Mouse (Mus musculus) forebrain, embryonic 10.5 days (tissue): Measurements from ENCODE around the gene Pklr. TPM values are rescaled to one million over a fixed set of nuclear protein-coding genes. Genes with fewer than 3 reads are reported as not detected.

Experiments used
- DNase-seq: peaks from one replicate; pipeline ENCODE4 v3.0.0-alpha.2; 2017; ENCODE audit warnings: low spot score; ENCODE audit errors: extremely low spot score
- H3K27ac ChIP-seq: fragments of 300-500 bp; sonication (generic); 2 replicates; pipeline ENCODE4 v1.5.1; 2016; ENCODE audit warnings: mild to moderate bottlenecking
- H3K27me3 ChIP-seq: fragments of 300-500 bp; sonication (generic); 2 replicates; pipeline ENCODE4 v1.6.1; 2016; ENCODE audit warnings: mild to moderate bottlenecking; ENCODE audit not compliant: poor library complexity, severe bottlenecking
- H3K36me3 ChIP-seq: fragments of 300-500 bp; sonication (generic); replicated peaks from 2 replicates; pipeline ENCODE4 v1.6.1; 2016; ENCODE audit warnings: mild to moderate bottlenecking, moderate library complexity
- H3K4me1 ChIP-seq: fragments of 300-500 bp; sonication (generic); 2 replicates; pipeline ENCODE4 v1.6.1; 2016
- H3K4me3 ChIP-seq: fragments of 300-500 bp; sonication (generic); 2 replicates; pipeline ENCODE4 v1.5.1; 2016; ENCODE audit warnings: mild to moderate bottlenecking, moderate library complexity
- H3K9me3 ChIP-seq: fragments of 300-500 bp; sonication (generic); 2 replicates; pipeline ENCODE4 v1.6.1; 2016; ENCODE audit warnings: mild to moderate bottlenecking, moderate library complexity
- WGBS: fragments of 180-500 bp; shearing (Covaris S2); methylation state at CpG from one replicate; pipeline ENCODE4 v1.1.7; 2016; 5-methylcytosine and 5-hydroxymethylcytosine counted together
- polyA plus RNA-seq: library from polyadenylated mRNA; unstranded; fragments of >200 nt; fragmentation: Nextera tagmentation; extraction: Ambion mirVana; gene quantifications from 2 replicates; pipeline ENCODE4 v1.2.1, GENCODE M21; 2016

Pklr gene
- polyA plus RNA-seq, 1 experiment from 2014 or later: 5.6 TPM

- Histone ChIP-seq H3K4me1 (peaks cover 41% of the 10 kb centered on the region), H3K27ac (peak within 1 kb of the TSS; percentile 91)
- WGBS: under 1% methylated on average over 26 of the region's 26 CpGs
Observed at GRCm38 (mm10) chr3:89101812-89102494, 34.0 kb upstream of the Pklr start, which contains the start of gene Fdps. Gene Fdps, minus strand, starts transcription at chr3:89101959.

GRCm38 (mm10) chr3:89102495-89103290, 33.2 kb upstream of the Pklr start:
- H3K27ac ChIP-seq: peak overlapping the region; percentile 91
- peaks cover 32% of the 10 kb centered on the region for H3K36me3 ChIP-seq
- H3K9me3 ChIP-seq: no peaks in the 10 kb centered on the region
- DNase-seq: no peak
- peaks cover 41% of the 10 kb centered on the region for H3K4me1 ChIP-seq
- peak overlapping the region; percentile 87 for H3K4me3 ChIP-seq
- 68% methylated on average over 12 of the region's 12 CpGs for WGBS
- H3K27me3 ChIP-seq: no peaks in the 10 kb centered on the region

More at GRCm38 (mm10) chr3:89101812-89102494, 34.0 kb upstream of the Pklr start, which contains the start of gene Fdps:
- Histone ChIP-seq H3K9me3 (no peaks in the 10 kb centered on the region), H3K36me3 (peaks cover 39% of the 10 kb centered on the region), H3K27me3 (no peaks in the 10 kb centered on the region), H3K4me3 (peak within 1 kb of the TSS; percentile 87)
- DNase-seq: peak; percentile 95

GRCm38 (mm10) chr3:89103291-89103595, 32.7 kb upstream of the Pklr start:
- H3K4me3 ChIP-seq: no peak overlapping the region
- H3K27me3 ChIP-seq: no peaks in the 10 kb centered on the region
- no peak for DNase-seq
- H3K4me1 ChIP-seq: peaks cover 38% of the 10 kb centered on the region
- no peaks in the 10 kb centered on the region for H3K9me3 ChIP-seq
- peak overlapping the region; percentile 91 for H3K27ac ChIP-seq
- 85% methylated on average over 4 of the region's 4 CpGs for WGBS
- peaks cover 26% of the 10 kb centered on the region for H3K36me3 ChIP-seq

GRCm38 (mm10) chr3:89106881-89107280, 29.1 kb upstream of the Pklr start:
- Histone ChIP-seq H3K36me3 (no peaks in the 10 kb centered on the region), H3K4me3 (no peak overlapping the region), H3K9me3 (no peaks in the 10 kb centered on the region), H3K27ac (no peak overlapping the region), H3K4me1 (peaks cover 9% of the 10 kb centered on the region), H3K27me3 (no peaks in the 10 kb centered on the region)
- DNase-seq: no peak

DNA sequence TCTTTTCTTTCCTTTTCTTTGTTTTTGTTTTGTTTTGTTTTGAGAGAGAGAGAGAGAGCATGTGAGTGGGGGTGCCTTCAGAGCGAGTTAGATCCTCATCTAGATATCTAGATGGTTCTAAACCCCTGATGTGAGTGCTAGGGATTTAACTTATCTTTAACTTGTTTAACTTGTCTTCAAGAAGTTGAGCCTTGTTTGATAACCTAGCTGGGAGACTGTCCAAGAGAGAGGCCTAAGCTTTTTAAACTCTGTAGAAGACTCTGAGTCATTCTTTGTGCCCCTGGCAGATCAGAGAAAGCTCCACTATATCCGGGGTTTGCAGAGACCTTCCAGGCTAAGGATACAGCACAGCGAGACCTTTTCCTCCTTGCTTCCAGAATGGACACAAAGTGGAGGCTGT, 28.4 kb upstream of the Pklr start:
- Histone ChIP-seq H3K4me1 (peaks cover 3% of the 10 kb centered on the region), H3K36me3 (no peaks in the 10 kb centered on the region), H3K9me3 (no peaks in the 10 kb centered on the region), H3K4me3 (no peak overlapping the region), H3K27ac (no peak overlapping the region), H3K27me3 (no peaks in the 10 kb centered on the region)
- no peak for DNase-seq
- 76% methylated on average over 3 of the region's 3 CpGs for WGBS

DNA sequence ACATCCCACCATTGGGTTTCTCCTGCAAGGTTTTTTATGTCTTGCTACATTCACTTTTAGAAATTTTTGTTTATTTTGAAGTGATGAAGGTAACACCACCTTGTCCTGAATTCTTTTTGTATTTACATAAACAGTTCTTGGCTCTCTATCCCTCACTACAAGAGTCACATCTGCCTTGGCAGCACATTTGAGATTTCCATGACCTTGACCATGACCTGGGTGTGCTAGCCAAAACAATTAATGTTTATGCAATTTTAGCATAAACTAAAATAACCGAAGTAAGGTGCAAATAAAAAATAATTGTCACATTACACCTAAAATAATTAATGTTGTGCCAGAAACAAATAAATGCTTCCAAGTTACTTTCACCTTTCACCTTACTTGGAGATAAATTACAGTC, 27.8 kb upstream of the Pklr start:
- Histone ChIP-seq H3K27ac (no peak overlapping the region), H3K9me3 (no peaks in the 10 kb centered on the region), H3K36me3 (no peaks in the 10 kb centered on the region), H3K4me3 (no peak overlapping the region), H3K4me1 (no peaks in the 10 kb centered on the region), H3K27me3 (no peaks in the 10 kb centered on the region)
- WGBS: 91% methylated on average over 1 of the region's 1 CpGs
- DNase-seq: no peak

DNA sequence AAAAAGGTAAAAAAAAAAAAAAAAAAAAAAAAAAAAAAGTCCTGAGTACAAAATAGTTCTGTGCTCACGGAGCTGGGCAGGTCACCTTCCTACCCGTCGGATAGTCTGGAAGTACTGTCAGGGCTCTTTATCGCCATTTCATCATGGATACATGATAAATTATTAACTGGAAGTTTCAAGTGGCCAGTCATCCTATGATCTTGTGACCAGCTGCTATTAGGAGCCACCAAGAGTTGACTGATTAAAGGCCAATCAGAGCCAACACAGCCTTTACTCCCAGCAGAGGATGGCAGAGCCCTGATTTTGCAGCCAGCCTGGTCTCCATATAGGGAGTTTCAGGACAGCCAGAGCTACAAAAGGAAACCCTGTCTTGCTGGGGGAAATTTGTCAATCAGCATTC, 22.9 kb upstream of the Pklr start:
- no peak for DNase-seq
- Histone ChIP-seq H3K36me3 (no peaks in the 10 kb centered on the region), H3K4me3 (no peak overlapping the region), H3K27ac (no peak overlapping the region), H3K9me3 (no peaks in the 10 kb centered on the region), H3K27me3 (no peaks in the 10 kb centered on the region), H3K4me1 (no peaks in the 10 kb centered on the region)
- WGBS: 88% methylated on average over 4 of the region's 4 CpGs

DNA sequence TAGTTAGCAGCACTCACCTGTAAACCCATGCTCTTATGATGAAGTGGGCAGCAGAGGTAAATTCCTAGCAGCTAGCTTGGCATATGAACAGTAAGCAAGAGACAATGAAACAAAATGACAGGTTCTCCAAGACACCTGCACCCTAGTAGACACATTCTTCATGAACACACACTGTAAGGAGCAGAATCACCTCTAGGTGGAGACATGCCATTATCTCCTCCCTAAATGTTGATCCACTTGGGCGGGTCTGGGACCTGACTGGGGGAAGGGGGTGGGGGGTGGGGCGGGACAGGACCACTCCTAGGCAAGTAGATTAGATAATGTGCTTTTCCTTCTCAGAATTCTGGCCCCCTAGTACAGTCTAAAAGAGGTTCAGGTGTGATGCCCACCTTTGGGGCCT, 20.4 kb upstream of the Pklr start:
- H3K9me3 ChIP-seq: no peaks in the 10 kb centered on the region
- no peaks in the 10 kb centered on the region for H3K27me3 ChIP-seq
- H3K4me1 ChIP-seq: no peaks in the 10 kb centered on the region
- DNase-seq: no peak
- no peak overlapping the region for H3K4me3 ChIP-seq
- no peak overlapping the region for H3K27ac ChIP-seq
- no peaks in the 10 kb centered on the region for H3K36me3 ChIP-seq
- 11% methylated on average over 2 of the region's 2 CpGs for WGBS

DNA sequence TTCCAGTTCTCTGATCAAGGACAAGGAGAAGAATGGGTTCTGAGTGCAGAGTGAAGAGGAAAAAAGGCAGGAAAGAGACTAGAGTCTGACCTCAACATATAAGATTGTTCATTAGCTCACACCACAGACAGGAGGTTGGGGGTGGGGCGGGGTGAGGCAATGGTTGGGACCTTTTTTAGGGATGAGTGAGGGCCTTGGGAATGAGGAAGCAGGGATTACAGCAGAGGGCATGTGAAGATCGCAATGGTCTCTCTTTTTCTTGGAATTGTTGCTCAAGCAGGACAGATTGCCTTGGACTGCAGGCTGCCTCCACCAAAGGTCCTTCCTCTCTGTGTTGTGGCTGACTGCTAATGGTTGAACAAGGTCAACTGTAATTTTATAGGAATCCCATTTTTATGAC, 12.6 kb upstream of the Pklr start:
- Histone ChIP-seq H3K27ac (no peak overlapping the region), H3K36me3 (no peaks in the 10 kb centered on the region), H3K9me3 (no peaks in the 10 kb centered on the region), H3K27me3 (no peaks in the 10 kb centered on the region), H3K4me1 (no peaks in the 10 kb centered on the region), H3K4me3 (no peak overlapping the region)
- DNase-seq: no peak
- 82% methylated on average over 2 of the region's 2 CpGs for WGBS

DNA sequence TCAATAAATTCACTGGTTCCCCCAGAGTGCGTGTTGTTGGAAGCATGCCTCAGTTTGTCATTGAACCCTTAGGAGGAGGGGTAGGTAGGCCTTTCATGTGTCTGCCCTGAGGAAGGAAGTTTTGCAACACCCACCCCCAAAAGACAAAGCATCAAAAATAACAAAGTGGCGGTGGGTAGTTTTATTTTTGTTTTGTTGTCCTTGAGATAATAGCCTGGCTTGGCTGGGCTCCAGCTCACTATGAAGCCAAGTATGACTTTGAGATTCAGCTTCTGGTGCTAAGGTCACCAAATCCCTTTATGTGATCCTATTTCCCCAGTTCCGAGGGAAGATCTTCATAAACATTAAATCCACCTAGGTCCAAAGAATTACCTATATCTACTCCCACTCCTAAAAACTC, 11.7 kb upstream of the Pklr start:
- Histone ChIP-seq H3K27ac (no peak overlapping the region), H3K4me3 (no peak overlapping the region), H3K36me3 (no peaks in the 10 kb centered on the region), H3K4me1 (peaks cover 5% of the 10 kb centered on the region; the same call in 1 of the 2 replicates), H3K27me3 (no peaks in the 10 kb centered on the region), H3K9me3 (no peaks in the 10 kb centered on the region)
- WGBS: 92% methylated on average over 3 of the region's 3 CpGs
- no peak for DNase-seq

DNA sequence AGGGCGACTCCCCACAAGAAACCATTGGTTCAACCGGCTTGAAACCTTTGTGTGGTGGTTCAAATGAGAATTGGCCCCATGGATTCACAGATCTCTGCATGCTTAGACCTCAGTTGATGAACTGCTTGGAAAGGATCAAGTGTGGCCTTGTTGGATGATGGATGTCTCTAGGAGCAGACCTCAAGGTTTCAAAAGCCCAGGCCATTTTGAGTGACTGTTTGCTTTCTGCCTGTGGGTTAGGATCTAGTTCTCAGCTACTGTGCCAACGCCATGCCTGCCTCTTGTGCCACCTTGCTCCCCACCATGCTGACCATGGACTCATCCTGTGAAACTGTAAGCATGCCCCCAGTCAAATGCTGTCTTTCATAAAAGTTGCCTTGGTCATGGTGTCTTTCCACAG, 10.0 kb upstream of the Pklr start:
- WGBS: 94% methylated on average over 3 of the region's 3 CpGs
- Histone ChIP-seq H3K4me1 (peaks cover 5% of the 10 kb centered on the region; the same call in 1 of the 2 replicates), H3K4me3 (no peak overlapping the region), H3K27me3 (no peaks in the 10 kb centered on the region), H3K27ac (no peak overlapping the region), H3K36me3 (no peaks in the 10 kb centered on the region), H3K9me3 (no peaks in the 10 kb centered on the region)
- DNase-seq: no peak

GRCm38 (mm10) chr3:89129908-89130307, 6.0 kb upstream of the Pklr start:
- Histone ChIP-seq H3K36me3 (no peaks in the 10 kb centered on the region), H3K27ac (no peak overlapping the region), H3K27me3 (peaks cover 26% of the 10 kb centered on the region), H3K4me3 (no peak overlapping the region), H3K4me1 (peaks cover 15% of the 10 kb centered on the region), H3K9me3 (no peaks in the 10 kb centered on the region)
- no peak for DNase-seq
- 97% methylated on average over 3 of the region's 3 CpGs for WGBS

DNA sequence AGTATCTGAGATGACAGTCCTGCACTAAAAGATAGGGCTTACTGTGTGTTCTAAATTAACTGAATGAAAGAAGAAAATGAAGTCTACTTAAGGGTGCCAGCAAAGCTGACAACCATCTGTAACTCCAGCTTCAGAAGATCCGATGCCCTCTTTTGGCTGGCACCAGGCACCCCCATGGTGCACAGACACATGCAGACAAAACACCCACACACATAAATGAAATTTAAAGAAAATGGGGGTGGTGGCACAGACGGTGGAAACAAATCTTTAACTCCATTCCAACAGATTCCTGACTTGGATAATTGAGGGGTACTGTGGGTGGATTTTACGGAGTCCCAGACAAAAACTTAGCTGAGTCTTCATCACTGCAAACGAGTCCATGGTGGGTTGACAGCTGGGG, 4.1 kb upstream of the Pklr start:
- Histone ChIP-seq H3K27me3 (peaks cover 35% of the 10 kb centered on the region), H3K27ac (peak overlapping the region; percentile 48), H3K4me1 (peaks cover 15% of the 10 kb centered on the region), H3K9me3 (no peaks in the 10 kb centered on the region), H3K4me3 (peak overlapping the region; percentile 48), H3K36me3 (no peaks in the 10 kb centered on the region)
- no peak for DNase-seq
- 57% methylated on average over 4 of the region's 4 CpGs for WGBS
